Mouse (Mus musculus) C2C12 (cell line): ENCODE results near the gene Fsd2. TPM values are rescaled to one million over a fixed set of nuclear protein-coding genes. Genes with fewer than 3 reads are reported as not detected.

Experiments used
- H3K27me3 ChIP-seq: one replicate; pipeline ENCODE4 v1.6.1; 2011; ENCODE audit not compliant: control insufficient read depth, insufficient read depth, insufficient read length
- H3K36me3 ChIP-seq: one replicate; pipeline ENCODE4 v1.6.1; 2011; ENCODE audit not compliant: control insufficient read depth, insufficient read depth
- H3K4me3 ChIP-seq: one replicate; pipeline ENCODE4 v1.5.1; 2011; ENCODE audit warnings: mild to moderate bottlenecking, control low read depth; ENCODE audit not compliant: poor library complexity, insufficient read depth, severe bottlenecking
- H3K79me2 ChIP-seq: one replicate; pipeline ENCODE4 v1.6.1; 2011; ENCODE audit not compliant: control insufficient read depth, insufficient read depth
- H3K79me3 ChIP-seq: one replicate; pipeline ENCODE4 v1.6.1; 2011; ENCODE audit warnings: low read depth, control low read depth
- H3ac ChIP-seq: one replicate; pipeline ENCODE3; 2011; ENCODE audit warnings: low read depth; ENCODE audit not compliant: control insufficient read depth, insufficient read length
- CEBPB ChIP-seq: IDR thresholded peaks from one replicate; pipeline ENCODE4 v1.6.1; 2011; ENCODE audit warnings: low read depth, mild to moderate bottlenecking, control low read depth, moderate library complexity
- CTCF ChIP-seq: IDR thresholded peaks from one replicate; pipeline ENCODE4 v1.5.1; 2011; ENCODE audit not compliant: control insufficient read depth, insufficient read depth, insufficient read length
- FOSL1 ChIP-seq: IDR thresholded peaks from one replicate; pipeline ENCODE4 v1.8.0; 2011; ENCODE audit warnings: mild to moderate bottlenecking, low read length; ENCODE audit not compliant: poor library complexity, insufficient read depth, severe bottlenecking
- MAX ChIP-seq: IDR thresholded peaks from one replicate; pipeline ENCODE4 v1.6.1; 2011; ENCODE audit warnings: mild to moderate bottlenecking, control low read depth
- MYOD1 ChIP-seq: IDR thresholded peaks from one replicate; pipeline ENCODE4 v1.6.1; 2011; ENCODE audit warnings: low read depth; ENCODE audit not compliant: control insufficient read depth, insufficient read length
- MYOG ChIP-seq: IDR thresholded peaks from one replicate; pipeline ENCODE4 v1.6.1; 2011; ENCODE audit not compliant: control insufficient read depth, insufficient read length; ENCODE audit errors: extremely low read depth
- USF1 ChIP-seq: IDR thresholded peaks from one replicate; pipeline ENCODE4 v1.6.1; 2011; ENCODE audit warnings: low read depth, mild to moderate bottlenecking, control low read depth, moderate library complexity
- polyA plus RNA-seq: library from polyadenylated mRNA; unstranded; fragments of >200 nt; fragmentation: generic; extraction: Trizol; gene quantifications from one replicate; pipeline ENCODE4 v1.2.1, GENCODE M21; 2012; ENCODE audit warnings: missing spikeins

Gene Fsd2
- polyA plus RNA-seq, 1 experiment: not detected

- Histone ChIP-seq H3K4me3 (no peak within 1 kb of the TSS), H3K79me2 (no peaks in the 10 kb centered on the region), H3K79me3 (no peaks in the 10 kb centered on the region), H3K36me3 (no peaks in the 10 kb centered on the region), H3ac (no peak within 1 kb of the TSS), H3K27me3 (peaks cover 43% of the 10 kb centered on the region)
- TF ChIP-seq MAX (no peak), USF1 (no peak), CEBPB (no peak), MYOG (no peak), MYOD1 (no peak), FOSL1 (no peak), CTCF (no peak)
Observed at GRCm38 (mm10) chr7:81493331-81494021, 73.3 kb downstream of the Fsd2 start, which contains the start of gene Ap3b2. Gene Ap3b2 (minus strand): TSS chr7:81493925.

DNA sequence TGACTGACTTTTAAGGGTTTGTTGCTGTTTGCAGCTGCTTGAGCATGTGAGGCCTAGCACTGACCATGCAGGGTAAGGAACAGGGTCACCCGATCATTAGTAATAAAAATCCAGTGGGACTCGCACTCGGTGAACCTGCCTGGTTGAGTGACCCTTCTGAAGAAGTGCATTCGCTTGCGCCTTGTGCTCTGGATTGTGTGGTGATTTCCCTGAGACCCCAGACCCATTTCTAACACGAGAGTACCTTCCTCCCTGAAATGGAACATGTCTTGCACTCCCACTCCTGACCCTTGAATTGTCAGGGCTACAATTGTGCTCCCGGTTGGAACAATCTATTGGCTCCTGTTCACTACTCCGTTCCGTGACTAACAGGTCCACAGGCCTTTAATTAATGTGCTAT, 74.1 kb downstream of the Fsd2 start:
- H3K79me2 ChIP-seq: no peaks in the 10 kb centered on the region
- no peaks in the 10 kb centered on the region for H3K36me3 ChIP-seq
- TF ChIP-seq FOSL1: no peak
- TF ChIP-seq CTCF: no peak
- no peak for TF ChIP-seq MYOG
- no peak for TF ChIP-seq USF1
- no peak for TF ChIP-seq CEBPB
- no peak for TF ChIP-seq MAX
- TF ChIP-seq MYOD1: no peak
- H3K27me3 ChIP-seq: peaks cover 34% of the 10 kb centered on the region
- no peaks in the 10 kb centered on the region for H3K79me3 ChIP-seq
- no peak overlapping the region for H3ac ChIP-seq
- H3K4me3 ChIP-seq: no peak overlapping the region

DNA sequence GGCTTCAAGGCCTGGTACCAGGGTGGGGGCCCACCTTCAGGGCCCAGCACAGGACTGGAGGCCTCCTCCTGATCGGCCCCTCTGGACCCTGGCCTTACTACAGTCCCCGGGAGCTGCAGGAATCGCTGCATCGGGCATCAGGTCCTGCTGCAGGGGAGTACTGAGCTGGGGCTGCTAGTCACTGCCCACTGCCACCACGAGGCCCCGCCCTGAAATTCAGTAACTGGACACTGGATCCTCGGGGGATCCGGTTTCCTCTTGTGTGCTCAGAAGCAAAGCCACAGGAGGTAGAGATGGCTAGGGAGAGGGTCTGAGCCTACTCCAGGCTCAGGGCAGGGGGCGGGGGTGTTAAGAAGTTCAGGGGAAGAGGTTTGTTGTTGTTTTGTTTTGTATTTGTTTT, 77.1 kb downstream of the Fsd2 start:
- H3K4me3 ChIP-seq: no peak overlapping the region
- no peaks in the 10 kb centered on the region for H3K36me3 ChIP-seq
- H3K79me3 ChIP-seq: no peaks in the 10 kb centered on the region
- H3ac ChIP-seq: no peak overlapping the region
- H3K27me3 ChIP-seq: peaks cover 12% of the 10 kb centered on the region
- H3K79me2 ChIP-seq: no peaks in the 10 kb centered on the region
- TF ChIP-seq MYOD1: no peak
- TF ChIP-seq MAX: no peak
- TF ChIP-seq USF1: no peak
- no peak for TF ChIP-seq FOSL1
- TF ChIP-seq CTCF: no peak

Other genes with a start within 250 kb of the Fsd2 start
- 3,363 TPM for gene Rps17, start 221.7 kb downstream of the Fsd2 start, polyA plus RNA-seq
- gene Cpeb1, start 111.5 kb downstream of the Fsd2 start, polyA plus RNA-seq: 0.81 TPM
- not detected for gene Ap3b2, start 73.0 kb downstream of the Fsd2 start, polyA plus RNA-seq
- not detected for gene BC048679, start 68.7 kb downstream of the Fsd2 start, polyA plus RNA-seq
- gene Whamm, start 4.3 kb upstream of the Fsd2 start, polyA plus RNA-seq: 3.2 TPM
- 0.05 TPM for gene Homer2, start 140.6 kb upstream of the Fsd2 start, polyA plus RNA-seq
- gene Ramac, start 196.0 kb upstream of the Fsd2 start, polyA plus RNA-seq: 14.8 TPM
- gene 3110040N11Rik, start 222.5 kb upstream of the Fsd2 start, polyA plus RNA-seq: 34.3 TPM